Mouse (Mus musculus) right cerebral cortex, adult 18-20 months (tissue): ENCODE measurements at regions not wholly inside any gene's neighbourhood (a gene's known extent, or its start where the extent isn't known, plus 50 kb on each side); places are given as distances from the start of the nearest gene placed in this dataset.
"Not testable (repeated sequence)": the region's sequence is repeated elsewhere in the genome, so short reads cannot be mapped to it uniquely, and the experiment has no call there.

Experiments
- DNase-seq: peaks from one replicate; pipeline ENCODE4 v3.0.0; 2022; ENCODE audit warnings: mixed read lengths

DNA sequence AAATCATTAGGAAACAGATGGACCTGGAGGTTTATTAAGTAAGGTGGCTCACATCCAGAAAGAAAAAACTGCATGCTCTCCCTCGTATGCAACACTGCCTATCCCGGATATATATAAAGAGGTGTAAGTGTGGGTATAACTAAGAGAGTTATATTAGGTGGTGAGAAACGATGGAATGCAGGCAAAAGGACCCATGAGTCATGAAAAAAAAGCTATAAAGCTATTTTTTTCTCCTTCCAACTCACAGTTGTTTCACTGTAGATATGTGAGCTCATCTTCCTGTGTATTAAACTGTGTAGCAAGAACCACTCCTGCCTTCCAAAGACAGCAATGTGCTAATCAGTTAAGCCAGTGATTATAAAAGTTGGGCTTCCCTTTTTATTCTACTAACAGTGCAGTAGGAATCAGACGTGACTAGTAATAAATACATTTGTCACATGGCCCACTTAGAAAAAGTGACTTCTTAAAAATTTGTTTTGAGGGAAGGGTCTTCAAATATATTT lies 51.4 kb upstream of the Bdh1 start:
- DNase-seq: not testable (repeated sequence)

- DNase-seq: no peak
These were observed 52.2 kb upstream of the Bdh1 start for GRCm38 (mm10) chr16:31369849-31370248.

GRCm38 (mm10) chr16:31367521-31368245 lies 53.1 kb upstream of the Apod start:
- no peak for DNase-seq

GRCm38 (mm10) chr16:31366033-31366432 lies 51.4 kb upstream of the Apod start:
- DNase-seq: no peak

DNA sequence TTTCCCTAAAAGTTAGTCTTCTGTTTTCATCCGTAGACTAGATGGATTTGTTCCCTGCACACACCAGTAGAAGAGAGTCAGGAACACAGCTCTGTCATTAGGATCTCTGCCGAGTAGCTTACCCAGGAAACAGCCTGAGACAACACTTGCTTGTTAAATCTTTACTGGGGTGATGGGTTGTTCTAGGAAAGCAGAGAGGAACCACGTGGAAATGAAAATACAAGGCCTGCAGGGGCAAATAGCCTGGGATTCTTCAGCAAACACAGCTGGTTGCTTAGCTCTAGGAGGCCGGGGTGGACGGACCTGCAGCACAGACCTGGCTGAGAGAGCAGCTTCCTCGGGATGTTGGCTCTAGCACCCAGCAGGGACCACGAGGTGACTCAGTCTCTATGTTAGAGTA lies 49.9 kb upstream of the Apod start:
- DNase-seq: peak; percentile 25
